Mouse (Mus musculus) intestine, embryonic 15.5 days (tissue): ENCODE data around the gene Tdo2. TPM values are rescaled to one million over a fixed set of nuclear protein-coding genes. Genes with fewer than 3 reads are reported as not detected.

Experiments
- ATAC-seq: fragments of 200-750 bp; cut with Nextera tagmentation; 2 replicates; pipeline ENCODE4 v1.8.0; 2017; ENCODE audit warnings: moderate TSS enrichment, moderate library complexity
- H3K27ac ChIP-seq: fragments of 300-500 bp; sonication (generic); 2 replicates; pipeline ENCODE4 v1.5.1; 2015; ENCODE audit warnings: mild to moderate bottlenecking, inconsistent platforms
- H3K27me3 ChIP-seq: fragments of 300-500 bp; sonication (generic); replicated peaks from 2 replicates; pipeline ENCODE4 v1.6.1; 2015; ENCODE audit warnings: inconsistent platforms
- H3K36me3 ChIP-seq: fragments of 300-500 bp; sonication (generic); 2 replicates; pipeline ENCODE4 v1.6.1; 2015; ENCODE audit warnings: inconsistent platforms
- H3K4me1 ChIP-seq: fragments of 300-500 bp; sonication (generic); replicated peaks from 2 replicates; pipeline ENCODE4 v1.6.1; 2015; ENCODE audit warnings: inconsistent platforms
- H3K4me2 ChIP-seq: fragments of 300-500 bp; sonication (generic); replicated peaks from 2 replicates; pipeline ENCODE4 v1.6.1; 2015; ENCODE audit warnings: mild to moderate bottlenecking, inconsistent platforms
- H3K4me3 ChIP-seq: fragments of 300-500 bp; sonication (generic); replicated peaks from 2 replicates; pipeline ENCODE4 v1.5.1; 2015; ENCODE audit warnings: inconsistent platforms
- H3K9ac ChIP-seq: fragments of 300-500 bp; sonication (generic); 2 replicates; pipeline ENCODE4 v1.6.1; 2015; ENCODE audit warnings: inconsistent platforms
- H3K9me3 ChIP-seq: fragments of 300-500 bp; sonication (generic); 2 replicates; pipeline ENCODE4 v1.6.1; 2016; ENCODE audit warnings: inconsistent platforms
- WGBS: fragments of 180-500 bp; shearing (Covaris S2); methylation state at CpG from one replicate; pipeline ENCODE4 v1.1.7; 2015; 5-methylcytosine and 5-hydroxymethylcytosine counted together
- polyA plus RNA-seq: library from polyadenylated mRNA; unstranded; fragments of >200 nt; fragmentation: Nextera tagmentation; extraction: Ambion mirVana; gene quantifications from 2 replicates; pipeline ENCODE4 v1.2.1, GENCODE M21; 2015

Tdo2 gene
- polyA plus RNA-seq, 1 experiment from 2014 or later, result 1.0 TPM

DNA sequence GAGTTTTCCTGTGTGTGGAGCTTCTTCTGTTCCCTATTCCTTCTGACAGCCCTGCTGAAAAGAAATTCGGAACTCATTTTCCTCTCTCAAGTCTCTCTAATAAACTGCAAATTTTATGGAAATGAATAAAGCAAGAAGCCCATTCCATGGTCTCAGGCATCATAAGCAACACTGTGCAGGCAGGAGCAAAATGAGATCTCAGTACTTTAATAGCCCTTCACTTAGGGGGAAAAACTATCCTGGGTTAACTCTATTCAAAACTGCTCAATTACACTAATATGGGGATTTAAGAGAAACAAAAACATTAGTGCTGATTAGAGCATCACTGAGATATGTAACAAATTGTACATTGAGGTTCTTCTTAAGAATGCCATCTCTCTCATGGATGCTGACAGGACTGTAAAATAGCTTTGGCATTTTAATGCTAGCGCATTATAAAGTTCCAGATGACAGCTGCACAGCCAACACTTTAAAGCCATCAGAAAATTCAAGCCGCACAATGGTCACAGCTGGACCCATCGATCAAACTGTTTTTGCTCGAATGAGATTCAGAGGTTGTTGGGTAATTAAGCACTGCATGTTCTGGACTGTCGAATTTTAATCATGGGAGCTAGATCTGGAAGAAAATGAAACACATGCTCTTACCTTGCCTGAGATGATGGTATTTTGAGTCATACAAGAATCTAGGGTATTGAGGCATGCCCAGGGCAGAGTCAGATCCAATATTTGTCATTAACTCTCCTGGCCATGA is 65.5 kb downstream of the Tdo2 start:
- H3K36me3 ChIP-seq, result no peaks in the 10 kb centered on the region
- H3K9me3 ChIP-seq, result no peaks in the 10 kb centered on the region
- H3K4me2 ChIP-seq, result no peak overlapping the region
- H3K4me3 ChIP-seq, result no peak overlapping the region
- H3K27me3 ChIP-seq, result no peaks in the 10 kb centered on the region
- H3K4me1 ChIP-seq, result no peaks in the 10 kb centered on the region
- H3K27ac ChIP-seq, result no peak overlapping the region
- no peak for ATAC-seq
- WGBS, result 85% methylated on average over 6 of the region's 6 CpGs
- no peak overlapping the region for H3K9ac ChIP-seq

Other genes with a start within 250 kb of the Tdo2 start
- 19.2 and 19.4 TPM in 2 replicates for gene Ctso, start 43.6 kb downstream of the Tdo2 start, polyA plus RNA-seq
- gene Asic5, start 6.1 kb upstream of the Tdo2 start, polyA plus RNA-seq, result 0.13 and 0.25 TPM in 2 replicates
- gene Gucy1b1, start 98.5 kb upstream of the Tdo2 start, polyA plus RNA-seq, result 60.6 and 66.7 TPM in 2 replicates
- 43.1 and 46.1 TPM in 2 replicates for gene Gucy1a1, start 169.6 kb upstream of the Tdo2 start, polyA plus RNA-seq